In the genomic region with DNA sequence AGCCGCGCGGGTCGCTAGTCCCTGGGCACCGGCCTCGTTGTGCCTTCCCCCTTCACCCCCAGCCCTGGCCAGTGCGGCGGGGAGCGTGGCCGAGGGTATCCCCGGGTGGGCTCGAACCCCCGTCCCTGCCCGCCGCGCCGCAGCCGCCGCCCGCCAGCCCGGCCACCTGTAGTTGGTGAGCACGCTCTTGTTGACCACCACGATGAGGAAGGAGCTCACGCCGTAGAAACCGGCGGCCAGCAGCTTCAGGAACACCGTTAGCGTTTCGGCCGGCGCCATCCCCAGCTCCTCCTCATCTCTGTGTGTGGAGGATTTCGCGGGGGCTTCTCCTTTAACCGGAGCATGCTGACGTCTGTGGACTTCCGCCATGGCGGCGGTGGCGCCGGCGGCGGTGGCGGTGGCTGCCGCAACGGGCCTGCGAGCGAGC, we compare ENCODE assay signal across 8 mouse cellular contexts. TPM values are rescaled to one million over a fixed set of nuclear protein-coding genes. Genes with fewer than 3 reads are reported as not detected.
DNase-seq lines count a peak whose midpoint lies in the region; ATAC-seq and TF ChIP-seq lines count a peak whose summit lies in the region.

No protein-coding gene starts in this region.

- H3K9ac ChIP-seq in heart, embryonic 13.5 days = peak overlapping the region; percentile 96
- H3K9ac ChIP-seq in liver, embryonic 14.5 days (replicated peaks) = peak overlapping the region; percentile 96
- peak overlapping the region; percentile 93 for H3K9ac ChIP-seq in stomach, embryonic 14.5 days (replicated peaks; ENCODE audit: low read depth, low read length)

- peak overlapping the region; percentile 95 for H3K4me3 ChIP-seq in heart, embryonic 13.5 days
- peak overlapping the region; percentile 97 to 99 for H3K4me3 ChIP-seq in liver, embryonic 14.5 days (ENCODE audit: insufficient read depth in 1 of 2, low read depth in 2 of 2, low read length in 2 of 2)
- H3K4me3 ChIP-seq in stomach, embryonic 14.5 days (ENCODE audit: low read depth, low read length) = peak overlapping the region; percentile 86

- TF ChIP-seq CTCF in liver, embryonic 14.5 days (IDR thresholded peaks at IDR 0.05; ENCODE audit: low read depth) = no peak

- DNase-seq in A20 (ENCODE audit: low read depth, low spot score) = peak; percentile 77
- DNase-seq in adrenal gland, postnatal 4 days (ENCODE audit: low spot score in 2 of 2) = peak; percentile 47 to 50
- DNase-seq in kidney, postnatal 10 days = peak; percentile 84
- peak in 1 of 3 experiments; percentile 28 for DNase-seq in liver, embryonic 14.5 days (ENCODE audit: low read depth in 3 of 3, low spot score in 3 of 3)
- peak; percentile 83 for DNase-seq in neural tube, embryonic 10.5 days (ENCODE audit: extremely low spot score, low spot score)

- H3K9me3 ChIP-seq in heart, embryonic 13.5 days = no peaks in the 10 kb centered on the region
- no peaks in the 10 kb centered on the region for H3K9me3 ChIP-seq in liver, embryonic 14.5 days (ENCODE audit: control insufficient read depth, low read length)
- no peaks in the 10 kb centered on the region for H3K9me3 ChIP-seq in stomach, embryonic 14.5 days (ENCODE audit: control insufficient read depth, low read depth, low read length)

- H3K4me1 ChIP-seq in heart, embryonic 13.5 days = peaks cover 21% of the 10 kb centered on the region
- H3K4me1 ChIP-seq in liver, embryonic 14.5 days (replicated peaks; ENCODE audit: control insufficient read depth in 2 of 2, insufficient read depth in 2 of 2, low read length in 1 of 2) = peaks cover 3 to 16% of the 10 kb centered on the region in 2 experiments; a peak in 3 of 4 replicates
- peaks cover 8% of the 10 kb centered on the region; the same call in 1 of the 2 replicates for H3K4me1 ChIP-seq in stomach, embryonic 14.5 days (ENCODE audit: control insufficient read depth, insufficient read depth, low read length)

- ATAC-seq in erythroid progenitor cell, adult 5-6 weeks (replicated peaks; ENCODE audit: low FRiP score, poor library complexity, severe bottlenecking) = peak; percentile 33
- peak; percentile 59; the same call in 1 of the 2 replicates for ATAC-seq in heart, embryonic 13.5 days (ENCODE audit: extremely low read depth, insufficient number of reproducible peaks, low FRiP score, low TSS enrichment)
- peak; percentile 66 for ATAC-seq in liver, embryonic 14.5 days (ENCODE audit: insufficient read depth)
- ATAC-seq in stomach, embryonic 14.5 days (ENCODE audit: insufficient number of reproducible peaks, insufficient read depth, low FRiP score, low read depth) = peak; percentile 75

- H3K27ac ChIP-seq in heart, embryonic 13.5 days (replicated peaks) = peak overlapping the region; percentile 96
- peak overlapping the region; percentile 51 for H3K27ac ChIP-seq in liver, embryonic 14.5 days
- H3K27ac ChIP-seq in stomach, embryonic 14.5 days (ENCODE audit: low read length) = peak overlapping the region; percentile 96

- peak overlapping the region; percentile 76 for H3K4me2 ChIP-seq in heart, embryonic 13.5 days
- peak overlapping the region; percentile 78 for H3K4me2 ChIP-seq in liver, embryonic 14.5 days (ENCODE audit: low read depth)
- H3K4me2 ChIP-seq in stomach, embryonic 14.5 days (replicated peaks; ENCODE audit: low read depth, low read length) = peak overlapping the region; percentile 71

- no peak for TF ChIP-seq EP300 in liver, embryonic 14.5 days (IDR thresholded peaks at IDR 0.05; ENCODE audit: low read depth)

- H3K36me3 ChIP-seq in heart, embryonic 13.5 days = peaks cover 16% of the 10 kb centered on the region
- H3K36me3 ChIP-seq in liver, embryonic 14.5 days (replicated peaks; ENCODE audit: control insufficient read depth, insufficient read depth, low read depth) = no peaks in the 10 kb centered on the region; the same call in 1 of the 2 replicates
- H3K36me3 ChIP-seq in stomach, embryonic 14.5 days (ENCODE audit: control insufficient read depth, insufficient read depth, low read length) = peaks cover 12% of the 10 kb centered on the region

- WGBS in heart, embryonic 13.5 days = under 1% methylated on average over 48 of the region's 48 CpGs
- WGBS in liver, embryonic 14.5 days (ENCODE audit: insufficient replicate concordance) = 0% methylated on average over 48 of the region's 48 CpGs
- WGBS in stomach, embryonic 14.5 days = under 1% methylated on average over 41 of the region's 48 CpGs

- no peaks in the 10 kb centered on the region for H3K27me3 ChIP-seq in heart, embryonic 13.5 days (replicated peaks)
- H3K27me3 ChIP-seq in liver, embryonic 14.5 days (ENCODE audit: control insufficient read depth, insufficient read depth, low read length) = no peaks in the 10 kb centered on the region
- no peaks in the 10 kb centered on the region for H3K27me3 ChIP-seq in stomach, embryonic 14.5 days (ENCODE audit: control insufficient read depth, insufficient read depth, low read length)

RNA-seq across cellular contexts. Expression of a gene that starts 0.5 kb away (rescaled TPM):
- total RNA-seq in adrenal gland, postnatal 4 days (2021) = 10 to 100 TPM; 17.0 to 19.4 TPM
- 21.6 and 37.3 TPM in 2 replicates for total RNA-seq in erythroid progenitor cell, adult 5-6 weeks (2015; ENCODE audit: low replicate concordance)
- total RNA-seq in erythroid progenitor cell, adult 5-6 weeks (2017; ENCODE audit: low replicate concordance) = 5.9 and 8.7 TPM in 2 replicates
- 5.3 and 5.9 TPM in 2 replicates for polyA plus RNA-seq in heart, embryonic 13.5 days (2015; fragmentation: Nextera tagmentation; extraction: Ambion mirVana)
- 5.5 and 6.4 TPM in 2 replicates for polyA plus RNA-seq in liver, embryonic 14.5 days (2012; rRNA removed)
- polyA plus RNA-seq in liver, embryonic 14.5 days (2014; fragmentation: Nextera tagmentation; extraction: Ambion mirVana) = 4.4 and 6.5 TPM in 2 replicates
- 10.1 and 10.6 TPM in 2 replicates for polyA plus RNA-seq in stomach, embryonic 14.5 days (2014; fragmentation: Nextera tagmentation; extraction: Ambion mirVana)
